ENCODE assay signal across 42 mouse cellular contexts in the genomic region with DNA sequence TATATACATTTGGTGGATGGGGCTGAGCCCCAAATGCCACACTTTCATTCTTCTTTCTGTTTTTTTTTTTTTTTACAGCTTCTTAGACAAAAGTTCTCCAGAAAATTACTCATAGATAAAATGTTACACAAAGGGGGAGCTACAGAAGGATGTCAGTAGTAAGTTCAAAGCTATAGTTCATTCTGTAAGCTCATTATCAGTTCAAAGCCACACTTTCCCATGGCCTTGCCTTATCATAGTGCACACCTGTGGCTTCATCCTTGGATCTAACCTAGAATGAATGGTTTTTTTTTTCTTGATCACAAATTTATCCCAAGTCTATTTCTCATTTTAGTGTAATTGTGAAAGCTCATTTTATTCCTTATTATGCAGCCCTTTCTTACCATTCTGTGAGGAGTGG. TPM values are rescaled to one million over a fixed set of nuclear protein-coding genes. Genes with fewer than 3 reads are reported as not detected.
"Had no signal": no experiment of that assay in that cellular context is flagged by ENCODE, and none has a peak within 500 bp of the region (broad histone marks: within the 10 kb centered on the region; RNA-seq: fewer than 3 reads in every experiment).

No protein-coding gene starts in this region.

- H3K4me3 ChIP-seq: left cerebral cortex, adult 2 months; limb, embryonic 10.5 days; limb, embryonic 12.5 days; limb, embryonic 13.5 days; limb, embryonic 15.5 days; liver, embryonic 13.5 days; liver, embryonic 15.5 days; lung, embryonic 15.5 days; megakaryocyte, embryonic 14.5 days; midbrain, embryonic 10.5 days; midbrain, embryonic 12.5 days; midbrain, embryonic 13.5 days; midbrain, embryonic 15.5 days; myocyte; neural tube, embryonic 12.5 days; neural tube, embryonic 13.5 days had no signal

- DNase-seq: left cerebral cortex, postnatal 4 days; liver; liver, embryonic 13.5 days; lung, adult 18-20 months; lung, adult 2 months; lung, embryonic 14.5 days; lung, postnatal 10 days; lung, postnatal 14 days; lung, postnatal 36 days; lung, postnatal 4 days; midbrain, embryonic 14.5 days had no signal

- H3K36me3 ChIP-seq: limb, embryonic 10.5 days; limb, embryonic 12.5 days; limb, embryonic 13.5 days; limb, embryonic 15.5 days; liver, embryonic 13.5 days; liver, embryonic 15.5 days; lung, embryonic 15.5 days; midbrain, embryonic 10.5 days; midbrain, embryonic 12.5 days; midbrain, embryonic 13.5 days; midbrain, embryonic 15.5 days; neural tube, embryonic 12.5 days; neural tube, embryonic 13.5 days had no signal

- H3K27me3 ChIP-seq: limb, embryonic 12.5 days; limb, embryonic 13.5 days; limb, embryonic 15.5 days; liver, embryonic 13.5 days; liver, embryonic 15.5 days; lung, embryonic 15.5 days; midbrain, embryonic 12.5 days; midbrain, embryonic 13.5 days; midbrain, embryonic 15.5 days; neural tube, embryonic 12.5 days; neural tube, embryonic 13.5 days had no signal

- H3K4me2 ChIP-seq: limb, embryonic 12.5 days; limb, embryonic 13.5 days; limb, embryonic 15.5 days; liver, embryonic 13.5 days; liver, embryonic 15.5 days; lung, embryonic 14.5 days; lung, embryonic 15.5 days; midbrain, embryonic 11.5 days; midbrain, embryonic 12.5 days; midbrain, embryonic 13.5 days; midbrain, embryonic 15.5 days; neural tube, embryonic 12.5 days; neural tube, embryonic 13.5 days had no signal

- H3K27ac ChIP-seq: left cerebral cortex, adult 2 months; limb, embryonic 10.5 days; limb, embryonic 12.5 days; limb, embryonic 13.5 days; limb, embryonic 15.5 days; liver, embryonic 13.5 days; liver, embryonic 15.5 days; lung, embryonic 15.5 days; macrophage; midbrain, embryonic 10.5 days; midbrain, embryonic 12.5 days; midbrain, embryonic 13.5 days; midbrain, embryonic 15.5 days; neural tube, embryonic 12.5 days; neural tube, embryonic 13.5 days had no signal

- H3K9me3 ChIP-seq: limb, embryonic 10.5 days; limb, embryonic 12.5 days; limb, embryonic 13.5 days; limb, embryonic 15.5 days; liver, embryonic 13.5 days; liver, embryonic 15.5 days; lung, embryonic 15.5 days; midbrain, embryonic 10.5 days; midbrain, embryonic 12.5 days; midbrain, embryonic 13.5 days; midbrain, embryonic 15.5 days; neural tube, embryonic 12.5 days had no signal

- ATAC-seq: lung, postnatal 0 days; midbrain, embryonic 13.5 days; midbrain, embryonic 15.5 days; midbrain, embryonic 16.5 days had no signal

- H3K9ac ChIP-seq: limb, embryonic 12.5 days; limb, embryonic 13.5 days; limb, embryonic 15.5 days; liver, embryonic 13.5 days; liver, embryonic 15.5 days; lung, embryonic 14.5 days; lung, embryonic 15.5 days; midbrain, embryonic 12.5 days; midbrain, embryonic 13.5 days; midbrain, embryonic 15.5 days; neural tube, embryonic 12.5 days; neural tube, embryonic 13.5 days had no signal

- H3K4me1 ChIP-seq: limb, embryonic 10.5 days; limb, embryonic 12.5 days; limb, embryonic 13.5 days; limb, embryonic 15.5 days; lung, embryonic 15.5 days; midbrain, embryonic 10.5 days; midbrain, embryonic 12.5 days; midbrain, embryonic 13.5 days; midbrain, embryonic 15.5 days; neural tube, embryonic 12.5 days; neural tube, embryonic 13.5 days had no signal

RNA-seq across cellular contexts. Expression of a gene that starts 23.6 kb away (rescaled TPM):
- total RNA-seq: liver, adult 2 months; megakaryocyte progenitor cell, adult 5-6 weeks; monocyte, adult 5-6 weeks had no signal
- polyA plus RNA-seq: limb, embryonic 10.5 days; limb, embryonic 11.5 days; limb, embryonic 12.5 days; limb, embryonic 13.5 days; liver, adult 2 months; macrophage; midbrain, embryonic 11.5 days; midbrain, embryonic 12.5 days; myocyte had no signal

RNA-seq across cellular contexts. Expression of a gene that starts 35.5 kb away (rescaled TPM):
- total RNA-seq: left cerebral cortex, adult 2 months; left cerebral cortex, adult 8-10 months; left cerebral cortex, postnatal 10 days; left cerebral cortex, postnatal 14 days; left cerebral cortex, postnatal 25 days; left cerebral cortex, postnatal 36 days; liver, adult 2 months; megakaryocyte-erythroid progenitor cell, adult 5-6 weeks; midbrain, postnatal 0 days; monocyte, adult 5-6 weeks had no signal
- polyA plus RNA-seq: limb, embryonic 10.5 days; limb, embryonic 11.5 days; limb, embryonic 12.5 days; limb, embryonic 13.5 days; limb, embryonic 15.5 days; liver, embryonic 13.5 days; liver, embryonic 15.5 days; lung, adult 2 months; lung, postnatal 0 days; macrophage; midbrain, embryonic 10.5 days; midbrain, embryonic 12.5 days; midbrain, embryonic 13.5 days; midbrain, embryonic 14.5 days; midbrain, embryonic 15.5 days; midbrain, embryonic 16.5 days; midbrain, postnatal 0 days; myocyte; neural tube, embryonic 11.5 days; neural tube, embryonic 12.5 days; neural tube, embryonic 13.5 days had no signal
